Mouse (Mus musculus): ENCODE results near the gene Olfr1121.
"Not testable (repeated sequence)": the region's sequence is repeated elsewhere in the genome, so short reads cannot be mapped to it uniquely, and the experiment has no call there.

Olfr1121 gene

DNA sequence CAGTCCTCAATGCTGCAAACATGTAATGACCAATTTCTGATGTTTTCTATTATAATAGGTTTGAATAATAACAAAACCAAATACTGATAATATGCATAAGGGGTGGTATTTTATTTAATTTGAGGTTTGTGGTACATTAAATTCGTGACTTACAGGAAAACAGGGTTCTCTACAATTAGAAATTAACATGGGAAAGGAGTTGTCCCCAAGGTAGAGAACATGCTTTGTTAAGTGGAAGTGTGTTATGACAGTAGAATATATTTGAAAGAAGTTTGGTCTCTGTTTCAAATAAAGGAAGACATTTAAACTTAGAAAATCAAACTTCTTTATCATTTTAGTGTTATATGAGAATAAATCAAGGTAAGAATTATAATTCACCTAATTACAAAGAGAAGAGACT, at the start of gene Olfr1121:
Gene Olfr1121 (plus strand): TSS at position 301 of the 400 bp plus-strand sequence.
- no peak for DNase-seq (ENCODE audit: low read depth, low spot score)

DNA sequence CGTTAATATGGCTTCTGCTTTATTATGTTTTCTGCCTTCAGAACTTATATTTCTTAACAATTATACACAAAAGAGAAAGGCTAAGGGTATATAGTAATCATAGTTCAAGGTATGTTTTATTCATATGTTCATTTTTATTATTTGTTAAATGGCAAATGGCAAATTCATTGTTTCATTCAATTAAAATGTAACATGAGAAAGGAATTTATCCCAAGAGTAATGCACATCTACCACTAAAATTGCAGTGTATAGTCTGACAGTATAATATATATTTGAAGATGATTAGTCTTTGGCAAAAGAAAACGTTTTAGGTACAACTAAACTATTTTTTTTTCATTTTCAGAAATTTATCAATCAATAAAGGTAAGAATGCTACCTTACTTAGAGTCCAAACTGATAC, 15.2 kb upstream of the Olfr1121 start, which contains the start of gene Olfr1120:
Gene Olfr1120 (plus strand): TSS at position 301 of the 400 bp plus-strand sequence.
- DNase-seq (ENCODE audit: low read depth, low spot score) = no peak

DNA sequence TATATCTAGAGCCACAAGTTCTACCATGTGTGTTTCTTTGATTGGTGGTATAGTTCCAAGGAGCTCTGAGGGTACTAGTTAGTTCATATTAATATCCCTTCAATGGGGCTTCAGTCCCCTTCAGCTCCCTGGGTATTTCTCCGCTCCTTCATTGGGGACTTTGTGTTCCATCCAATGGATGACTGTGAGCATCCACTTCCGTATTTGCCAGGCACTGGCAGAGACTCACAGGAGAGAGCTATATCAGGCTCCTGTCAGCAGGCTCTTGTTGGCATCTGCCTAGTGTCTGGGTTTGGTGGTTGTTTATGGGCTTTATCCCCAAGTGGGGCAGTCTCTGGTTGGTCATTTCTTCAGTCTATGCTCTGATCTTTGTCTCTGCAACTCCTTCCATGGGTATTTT, 9.6 kb upstream of the Olfr1121 start:
- not testable (repeated sequence) for DNase-seq (ENCODE audit: low read depth, low spot score)

DNA sequence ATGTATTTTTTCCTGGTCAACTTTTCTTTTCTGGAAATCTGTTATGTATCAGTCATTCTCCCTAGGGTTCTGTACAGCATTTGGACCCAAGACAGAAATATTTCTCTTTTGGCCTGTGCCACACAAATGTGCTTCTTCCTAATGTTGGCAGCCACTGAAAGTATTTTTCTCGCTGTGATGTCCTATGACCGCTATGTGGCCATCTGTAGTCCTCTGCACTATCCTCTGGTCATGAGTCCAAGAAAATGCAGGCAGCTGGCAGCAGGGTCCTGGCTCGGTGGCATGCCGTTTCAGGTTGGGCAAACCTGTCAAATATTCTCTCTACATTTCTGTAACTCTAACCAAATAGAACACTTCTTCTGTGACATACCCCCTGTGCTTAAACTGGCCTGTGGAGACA, 2.0 kb downstream of the Olfr1121 start:
- no peak for DNase-seq (ENCODE audit: low read depth, low spot score)

DNA sequence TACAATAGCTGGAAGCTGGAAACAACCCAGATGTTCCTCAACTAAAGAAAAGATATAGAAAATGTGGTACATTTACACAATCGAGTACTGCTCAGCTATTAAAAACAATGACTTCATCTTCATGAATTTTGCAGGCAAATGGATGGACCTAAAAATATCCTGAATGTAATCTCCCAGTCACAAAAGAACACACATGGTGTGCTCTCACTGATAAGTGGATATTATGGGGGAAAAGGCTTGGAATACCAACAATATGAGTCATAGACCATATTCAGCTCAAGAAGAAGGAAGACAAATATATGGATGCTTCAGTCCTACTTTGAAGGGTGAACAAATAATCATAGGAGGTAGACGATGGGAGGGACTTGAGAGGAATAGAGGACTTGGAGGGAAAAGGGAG, 14.2 kb downstream of the Olfr1121 start:
- no peak for DNase-seq (ENCODE audit: low read depth, low spot score)

DNA sequence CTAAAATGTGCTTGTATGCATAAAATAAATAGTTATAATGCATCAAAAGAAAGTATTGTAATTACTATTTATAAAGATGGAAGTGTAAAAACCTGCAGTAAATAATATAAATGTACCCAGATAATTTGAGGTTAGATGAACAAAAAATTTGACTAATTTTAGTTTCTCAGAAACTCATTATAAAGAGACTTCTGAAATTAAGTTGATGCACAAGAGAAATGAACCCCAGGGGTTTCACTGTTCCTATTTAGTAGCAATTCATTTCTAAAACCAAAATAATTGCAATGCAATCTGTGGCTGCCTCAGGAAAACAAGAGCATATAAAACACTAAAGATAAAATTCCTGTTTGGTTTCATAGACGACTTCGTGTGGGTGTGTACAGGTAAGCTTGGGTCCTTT, 15.9 kb downstream of the Olfr1121 start, which contains the start of gene Olfr1122:
Gene Olfr1122 (plus strand): TSS at position 301 of the 400 bp plus-strand sequence.
- DNase-seq (ENCODE audit: low read depth, low spot score) = no peak

DNA sequence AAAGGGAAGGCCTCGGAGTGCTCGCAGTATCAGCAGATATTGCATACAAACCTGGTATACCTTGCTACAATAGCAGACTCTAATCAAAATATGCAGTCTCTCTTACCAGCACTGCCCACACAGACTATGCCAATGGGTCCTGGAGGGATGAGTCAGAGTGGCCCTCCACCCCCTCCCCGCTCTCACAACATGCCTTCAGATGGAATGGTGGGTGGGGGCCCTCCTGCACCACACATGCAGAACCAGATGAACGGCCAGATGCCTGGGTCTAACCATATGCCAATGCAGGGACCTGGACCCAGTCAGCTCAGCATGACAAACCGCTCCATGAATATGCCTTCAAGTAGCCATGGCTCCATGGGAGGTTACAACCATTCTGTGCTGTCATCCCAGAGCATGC, 23.9 kb downstream of the Olfr1121 start:
- DNase-seq (ENCODE audit: low read depth, low spot score) = not testable (repeated sequence)

DNA sequence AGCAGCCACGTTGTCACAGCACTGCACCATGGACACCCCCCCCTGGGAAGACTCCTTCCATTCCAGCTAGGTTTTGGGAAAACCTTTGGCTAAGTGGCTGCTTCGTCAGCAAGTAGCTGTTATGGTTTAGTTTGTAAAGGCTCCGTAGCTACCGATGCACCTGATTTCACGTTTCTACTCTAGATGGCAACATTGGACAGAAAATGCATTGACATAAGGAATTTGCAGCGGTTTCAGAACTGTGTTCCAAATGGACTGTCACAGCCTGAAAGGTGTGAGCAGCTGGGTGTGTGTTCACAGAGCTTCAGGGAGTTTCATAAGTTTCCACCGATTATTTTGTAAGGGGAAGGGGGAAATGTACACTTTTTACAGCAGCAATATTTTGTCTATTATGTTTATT, 25.0 kb downstream of the Olfr1121 start:
- not testable (repeated sequence) for DNase-seq (ENCODE audit: low read depth, low spot score)

DNA sequence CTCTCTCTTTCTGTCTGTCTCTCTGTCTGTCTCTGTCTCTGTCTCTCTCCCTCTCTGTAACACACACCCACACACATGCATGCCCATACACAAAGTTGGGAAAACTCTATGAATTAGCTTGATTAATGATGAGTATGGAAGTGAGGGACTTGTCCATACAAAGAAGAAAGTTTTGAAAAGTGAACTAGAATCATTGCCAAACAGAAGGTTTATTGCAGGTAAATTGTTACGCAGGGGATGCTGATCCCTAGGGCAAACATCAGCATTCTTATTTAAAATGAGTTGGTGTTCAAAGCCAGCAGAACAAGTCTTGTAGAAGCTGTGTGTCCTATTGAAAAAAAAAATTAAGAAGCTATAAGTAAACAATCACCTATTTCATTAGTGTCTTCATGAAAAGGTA, 46.6 kb downstream of the Olfr1121 start, which contains the start of gene Olfr1123:
Gene Olfr1123 (plus strand): TSS at position 301 of the 400 bp plus-strand sequence.
- no peak for DNase-seq (ENCODE audit: low read depth, low spot score)
